Mouse (Mus musculus) neural tube, embryonic 15.5 days (tissue): ENCODE results near the gene Rnf183. TPM values are rescaled to one million over a fixed set of nuclear protein-coding genes. Genes with fewer than 3 reads are reported as not detected.

Experiments
- ATAC-seq: fragments of 200-750 bp; cut with Nextera tagmentation; 2 replicates; pipeline ENCODE4 v1.8.0; 2017; ENCODE audit warnings: mild to moderate bottlenecking, moderate TSS enrichment, moderate library complexity; ENCODE audit not compliant: low FRiP score
- H3K27ac ChIP-seq: fragments of 300-500 bp; sonication (generic); replicated peaks from 2 replicates; pipeline ENCODE4 v1.5.1; 2015; ENCODE audit warnings: mild to moderate bottlenecking, inconsistent platforms
- H3K27me3 ChIP-seq: fragments of 300-500 bp; sonication (generic); replicated peaks from 2 replicates; pipeline ENCODE4 v1.6.1; 2015; ENCODE audit warnings: inconsistent platforms
- H3K36me3 ChIP-seq: fragments of 300-500 bp; sonication (generic); 2 replicates; pipeline ENCODE4 v1.6.1; 2015; ENCODE audit warnings: inconsistent platforms
- H3K4me1 ChIP-seq: fragments of 300-500 bp; sonication (generic); 2 replicates; pipeline ENCODE4 v1.6.1; 2015; ENCODE audit warnings: inconsistent platforms
- H3K4me2 ChIP-seq: fragments of 300-500 bp; sonication (generic); 2 replicates; pipeline ENCODE4 v1.6.1; 2015; ENCODE audit warnings: inconsistent platforms, mild to moderate bottlenecking, moderate library complexity
- H3K4me3 ChIP-seq: fragments of 300-500 bp; sonication (generic); replicated peaks from 2 replicates; pipeline ENCODE4 v1.5.1; 2015; ENCODE audit warnings: mild to moderate bottlenecking, inconsistent platforms
- H3K9ac ChIP-seq: fragments of 300-500 bp; sonication (generic); replicated peaks from 2 replicates; pipeline ENCODE4 v1.6.1; 2015; ENCODE audit warnings: mild to moderate bottlenecking, inconsistent platforms
- H3K9me3 ChIP-seq: fragments of 300-500 bp; sonication (generic); replicated peaks from 2 replicates; pipeline ENCODE4 v1.6.1; 2016; ENCODE audit warnings: inconsistent platforms
- WGBS: fragments of 180-500 bp; shearing (Covaris S2); methylation state at CpG from one replicate; pipeline ENCODE4 v1.1.7; 2015; ENCODE audit warnings: mixed read lengths; 5-methylcytosine and 5-hydroxymethylcytosine counted together
- polyA plus RNA-seq: library from polyadenylated mRNA; unstranded; fragments of >200 nt; fragmentation: Nextera tagmentation; extraction: Ambion mirVana; gene quantifications from 2 replicates; pipeline ENCODE4 v1.2.1, GENCODE M21; 2015

The Rnf183 gene
- polyA plus RNA-seq, 1 experiment from 2014 or later, result 0.17 TPM

DNA sequence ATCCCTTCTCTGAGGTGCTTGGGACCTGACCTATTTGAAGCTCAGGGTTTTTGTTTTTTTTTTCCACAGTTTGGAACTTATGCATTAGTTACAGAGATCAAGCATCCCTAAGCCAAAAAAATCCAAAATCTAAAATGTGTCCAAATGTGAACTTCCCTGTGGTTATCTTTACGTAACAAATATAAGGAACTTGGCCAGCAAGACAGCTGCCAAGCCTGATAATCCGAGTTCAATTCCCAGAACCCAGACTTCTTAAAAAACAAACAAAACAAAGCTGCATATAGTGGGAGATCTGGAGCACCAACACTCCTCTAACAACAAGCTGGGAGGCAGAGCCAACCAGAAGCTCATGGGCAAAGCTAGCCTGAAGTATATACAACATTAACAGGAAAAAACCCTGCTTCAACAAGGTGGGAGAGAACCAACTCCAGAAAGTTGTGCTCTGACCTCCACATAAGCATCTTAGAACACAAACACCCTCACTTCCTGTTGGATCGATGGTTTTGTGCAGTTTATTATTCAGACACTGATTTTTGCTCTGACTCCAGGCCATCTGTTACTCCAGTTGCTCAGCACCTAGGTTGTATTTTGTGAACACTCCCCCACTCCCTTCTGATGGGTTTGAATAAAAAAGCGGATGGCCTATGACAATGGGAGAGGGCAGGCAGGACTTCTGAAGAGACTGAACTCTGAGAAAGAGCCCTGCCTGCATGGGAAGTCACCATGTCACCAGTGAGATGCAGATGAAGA is 37.3 kb downstream of the Rnf183 start:
- 89% methylated on average over 4 of the region's 4 CpGs for WGBS
- Histone ChIP-seq H3K4me1 (no peaks in the 10 kb centered on the region), H3K9me3 (no peaks in the 10 kb centered on the region), H3K4me3 (no peak overlapping the region), H3K27ac (no peak overlapping the region), H3K4me2 (no peak overlapping the region), H3K27me3 (no peaks in the 10 kb centered on the region), H3K36me3 (peaks cover 75% of the 10 kb centered on the region), H3K9ac (no peak overlapping the region)
- no peak for ATAC-seq

DNA sequence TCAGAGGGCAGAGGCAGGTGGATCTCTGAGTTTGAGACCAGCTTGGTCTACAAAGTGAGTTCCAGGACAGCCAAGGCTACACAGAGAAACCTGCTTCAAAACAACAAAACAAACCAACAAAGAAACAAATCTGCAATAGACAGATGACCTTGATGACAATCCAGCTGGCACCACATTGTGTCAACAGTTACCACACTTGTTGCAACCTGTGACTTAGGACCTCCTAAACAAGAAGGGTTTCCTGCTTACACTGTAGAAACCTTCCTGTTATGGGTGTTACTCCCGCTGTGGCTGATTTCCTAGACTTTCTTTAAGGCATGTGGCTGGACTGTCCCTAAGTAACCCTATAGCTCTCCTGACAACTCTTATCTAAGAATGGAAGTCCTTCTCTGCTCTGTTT is 39.2 kb downstream of the Rnf183 start:
- no peak overlapping the region for H3K4me2 ChIP-seq
- no peak overlapping the region for H3K9ac ChIP-seq
- WGBS, result 100% methylated on average over 1 of the region's 1 CpGs
- no peaks in the 10 kb centered on the region for H3K27me3 ChIP-seq
- peaks cover 67% of the 10 kb centered on the region for H3K36me3 ChIP-seq
- H3K4me3 ChIP-seq, result no peak overlapping the region
- ATAC-seq, result no peak
- H3K27ac ChIP-seq, result no peak overlapping the region
- H3K4me1 ChIP-seq, result no peaks in the 10 kb centered on the region
- no peaks in the 10 kb centered on the region for H3K9me3 ChIP-seq

DNA sequence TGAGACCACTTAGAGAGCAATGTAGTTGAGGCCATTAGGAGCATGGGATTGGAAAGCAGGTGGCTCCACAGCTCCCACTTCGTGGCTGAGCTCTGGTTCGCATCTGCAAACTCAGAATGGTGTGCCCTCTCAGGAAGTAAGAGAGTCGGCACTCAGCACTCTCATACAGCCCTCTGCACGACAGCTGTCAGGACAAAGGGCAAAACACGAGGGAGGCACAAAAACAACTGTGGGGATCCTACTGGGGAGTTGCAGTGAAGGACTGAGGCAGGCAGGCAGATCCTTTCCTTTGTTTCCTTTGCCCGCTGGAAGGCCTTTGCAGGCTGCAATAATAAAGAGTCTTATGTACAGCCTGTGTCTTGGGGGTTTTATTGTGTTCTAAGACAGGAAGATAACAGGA is 41.6 kb downstream of the Rnf183 start:
- no peak overlapping the region for H3K4me3 ChIP-seq
- WGBS, result 12% methylated on average over 6 of the region's 6 CpGs
- no peak overlapping the region for H3K9ac ChIP-seq
- peaks cover 65% of the 10 kb centered on the region for H3K36me3 ChIP-seq
- no peaks in the 10 kb centered on the region for H3K4me1 ChIP-seq
- H3K4me2 ChIP-seq, result no peak overlapping the region
- no peak overlapping the region for H3K27ac ChIP-seq
- no peaks in the 10 kb centered on the region for H3K9me3 ChIP-seq
- no peaks in the 10 kb centered on the region for H3K27me3 ChIP-seq
- ATAC-seq, result no peak

DNA sequence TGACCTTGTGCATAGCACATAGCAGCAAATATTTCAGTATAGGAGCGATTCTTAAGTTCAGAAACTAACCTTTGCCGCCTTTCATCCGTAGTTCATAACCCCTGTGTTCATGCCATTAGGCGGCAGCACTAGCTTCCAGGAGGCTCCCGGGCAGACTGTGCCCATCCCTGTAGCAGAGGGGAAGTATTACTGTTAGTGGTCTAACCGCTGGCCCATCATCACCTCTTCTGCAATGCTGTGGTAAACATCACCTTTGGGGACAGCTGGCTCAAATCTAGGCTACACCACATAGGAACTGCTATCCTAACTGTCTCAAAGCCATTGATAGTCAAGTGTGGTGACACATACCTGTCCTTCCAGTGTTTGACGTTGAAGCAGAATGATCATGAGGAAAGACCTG is 43.2 kb downstream of the Rnf183 start:
- Histone ChIP-seq H3K9ac (no peak overlapping the region), H3K4me2 (no peak overlapping the region), H3K36me3 (peaks cover 56% of the 10 kb centered on the region), H3K4me1 (no peaks in the 10 kb centered on the region), H3K4me3 (no peak overlapping the region), H3K27me3 (no peaks in the 10 kb centered on the region), H3K9me3 (no peaks in the 10 kb centered on the region), H3K27ac (no peak overlapping the region)
- ATAC-seq, result no peak
- 90% methylated on average over 7 of the region's 7 CpGs for WGBS

DNA sequence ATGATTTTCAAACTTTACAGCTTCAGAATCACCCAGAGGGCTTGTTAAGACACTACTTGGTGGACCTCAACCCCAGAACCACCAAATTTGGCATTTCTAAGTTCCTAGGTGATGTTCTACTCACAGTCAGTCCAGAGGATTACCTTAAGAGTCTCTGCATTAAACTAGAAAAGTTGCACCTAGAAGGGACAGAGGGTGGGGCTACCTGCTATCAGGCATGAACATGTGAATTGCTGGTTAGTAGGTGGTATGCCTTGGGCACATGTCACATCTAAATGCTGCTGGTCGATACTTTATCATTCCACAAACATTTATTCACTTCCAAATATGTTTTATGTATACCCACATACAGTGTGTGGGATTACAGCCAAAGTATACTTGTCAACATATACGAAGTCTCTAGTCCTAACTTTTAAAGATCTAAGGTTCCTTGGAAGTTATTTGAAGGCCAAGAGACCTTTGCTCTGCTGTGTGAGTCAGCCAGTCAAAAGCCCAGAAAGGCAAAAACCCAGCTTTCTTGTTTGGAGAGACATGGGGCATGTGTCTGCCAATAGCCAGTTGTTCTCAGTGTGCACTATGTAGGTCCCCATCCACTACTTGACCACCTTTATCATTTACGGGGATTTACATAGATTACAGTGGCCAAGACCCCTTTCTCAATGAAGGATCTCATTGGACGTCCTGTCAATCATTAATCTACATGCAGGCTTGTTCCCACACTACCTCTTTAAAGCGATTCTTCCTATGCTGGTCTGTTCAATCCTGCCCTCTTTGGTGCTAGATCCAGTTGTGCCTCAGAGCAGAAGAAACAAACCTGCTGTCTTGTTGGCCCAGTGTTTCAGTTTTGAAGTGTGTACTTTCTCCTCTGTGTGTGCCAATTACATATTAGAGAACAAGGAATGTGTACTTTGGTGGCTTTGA is 45.2 kb downstream of the Rnf183 start:
- Histone ChIP-seq H3K36me3 (peaks cover 44% of the 10 kb centered on the region), H3K4me2 (no peak overlapping the region), H3K27me3 (no peaks in the 10 kb centered on the region), H3K27ac (no peak overlapping the region), H3K4me3 (no peak overlapping the region), H3K9ac (no peak overlapping the region), H3K4me1 (no peaks in the 10 kb centered on the region), H3K9me3 (no peaks in the 10 kb centered on the region)
- 93% methylated on average over 5 of the region's 5 CpGs for whole genome bisulfite sequencing
- ATAC-seq, result no peak

DNA sequence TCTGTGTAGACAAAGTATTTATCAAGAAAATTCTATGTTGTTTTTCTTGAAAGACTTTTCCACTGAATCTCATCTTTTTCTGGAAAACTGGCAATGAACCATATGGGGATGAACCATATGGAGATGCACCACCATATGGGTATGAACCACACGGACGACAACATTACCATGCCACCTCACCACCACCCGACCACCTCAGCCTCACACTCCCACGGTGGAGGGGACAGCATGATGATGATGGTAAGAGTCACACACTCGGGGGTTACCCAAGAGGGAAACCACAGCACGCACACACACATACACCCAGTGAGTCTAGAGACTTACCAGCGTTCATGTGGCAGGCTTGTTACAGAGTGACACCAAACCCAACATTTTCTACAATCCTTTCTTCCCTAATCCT is 49.6 kb downstream of the Rnf183 start:
- 99% methylated on average over 7 of the region's 7 CpGs for WGBS
- Histone ChIP-seq H3K27ac (no peak overlapping the region), H3K4me2 (no peak overlapping the region), H3K27me3 (no peaks in the 10 kb centered on the region), H3K36me3 (peaks cover 26% of the 10 kb centered on the region), H3K4me3 (no peak overlapping the region), H3K9ac (no peak overlapping the region), H3K9me3 (no peaks in the 10 kb centered on the region), H3K4me1 (no peaks in the 10 kb centered on the region)
- ATAC-seq, result no peak

DNA sequence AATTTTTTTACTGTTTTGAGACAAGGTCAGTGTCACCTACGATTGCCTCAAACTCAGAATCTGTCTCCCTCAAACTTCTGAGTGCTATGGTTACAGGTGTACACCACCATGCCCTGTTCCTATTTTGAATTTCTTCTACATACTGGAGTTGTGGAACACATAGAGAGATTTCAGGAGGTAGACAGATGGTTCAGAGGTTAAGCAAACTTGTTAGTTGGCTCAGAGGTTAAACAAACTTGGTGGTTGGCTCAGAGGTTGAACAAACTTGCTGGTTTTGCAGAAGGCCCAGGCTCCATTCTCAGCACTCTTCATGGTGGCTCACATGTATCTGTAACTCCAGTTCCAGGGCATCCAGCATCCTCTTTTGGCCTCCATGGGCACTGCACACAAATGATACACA is 50.9 kb downstream of the Rnf183 start:
- no peak overlapping the region for H3K4me2 ChIP-seq
- no peak overlapping the region for H3K9ac ChIP-seq
- H3K4me1 ChIP-seq, result no peaks in the 10 kb centered on the region
- no peak overlapping the region for H3K27ac ChIP-seq
- no peaks in the 10 kb centered on the region for H3K27me3 ChIP-seq
- peaks cover 15% of the 10 kb centered on the region; the same call in 1 of the 2 replicates for H3K36me3 ChIP-seq
- no peak for ATAC-seq
- H3K4me3 ChIP-seq, result no peak overlapping the region
- H3K9me3 ChIP-seq, result no peaks in the 10 kb centered on the region
- WGBS, result 95% methylated on average over 1 of the region's 1 CpGs

DNA sequence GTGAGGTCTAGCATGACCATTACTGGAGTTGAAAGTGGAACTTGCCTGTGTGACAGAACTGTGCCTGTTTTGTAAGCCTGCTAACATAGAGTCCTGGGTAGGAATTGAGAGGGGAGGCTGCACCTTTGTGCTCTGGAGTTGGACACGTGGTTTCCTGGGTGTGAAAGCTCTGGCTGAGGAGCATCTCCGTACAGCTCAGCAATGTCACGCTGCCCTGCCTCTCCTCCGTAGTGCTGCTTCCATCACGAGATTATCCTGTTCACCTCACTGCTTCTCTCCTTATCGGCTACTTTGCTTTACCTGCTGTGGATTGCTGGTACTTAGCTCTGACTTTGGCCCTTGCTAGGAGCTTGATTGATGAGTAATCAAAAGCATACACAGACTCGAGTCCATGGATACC is 51.3 kb downstream of the Rnf183 start:
- no peak overlapping the region for H3K4me3 ChIP-seq
- no peaks in the 10 kb centered on the region for H3K27me3 ChIP-seq
- H3K36me3 ChIP-seq, result peaks cover 11% of the 10 kb centered on the region; the same call in 1 of the 2 replicates
- ATAC-seq, result no peak
- H3K4me2 ChIP-seq, result no peak overlapping the region
- H3K27ac ChIP-seq, result no peak overlapping the region
- H3K9ac ChIP-seq, result no peak overlapping the region
- WGBS, result 85% methylated on average over 7 of the region's 7 CpGs
- no peaks in the 10 kb centered on the region for H3K4me1 ChIP-seq
- no peaks in the 10 kb centered on the region for H3K9me3 ChIP-seq

DNA sequence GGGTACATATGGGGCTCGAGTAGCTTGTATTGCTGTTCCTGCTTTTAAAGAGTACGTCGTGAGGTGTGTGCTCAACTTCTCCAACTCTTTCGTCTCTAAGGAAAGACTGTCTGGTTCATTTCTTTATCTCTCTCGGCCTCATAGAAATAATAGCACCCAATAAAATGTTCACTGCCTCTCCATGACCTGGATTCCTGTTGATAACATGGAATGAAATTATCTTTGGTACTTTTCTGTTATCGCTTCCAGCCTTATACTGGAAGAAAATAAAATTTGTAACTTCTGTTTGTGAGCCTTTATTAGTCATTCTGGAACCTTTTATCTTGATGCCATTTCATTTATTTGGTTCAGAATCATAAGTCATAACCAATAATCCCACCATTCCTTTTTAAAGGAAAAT is 51.8 kb downstream of the Rnf183 start:
- Histone ChIP-seq H3K4me1 (no peaks in the 10 kb centered on the region), H3K4me2 (no peak overlapping the region), H3K27ac (no peak overlapping the region), H3K9me3 (no peaks in the 10 kb centered on the region), H3K27me3 (no peaks in the 10 kb centered on the region), H3K4me3 (no peak overlapping the region), H3K9ac (no peak overlapping the region), H3K36me3 (peaks cover 7% of the 10 kb centered on the region; the same call in 1 of the 2 replicates)
- WGBS, result 95% methylated on average over 6 of the region's 6 CpGs
- no peak for ATAC-seq

DNA sequence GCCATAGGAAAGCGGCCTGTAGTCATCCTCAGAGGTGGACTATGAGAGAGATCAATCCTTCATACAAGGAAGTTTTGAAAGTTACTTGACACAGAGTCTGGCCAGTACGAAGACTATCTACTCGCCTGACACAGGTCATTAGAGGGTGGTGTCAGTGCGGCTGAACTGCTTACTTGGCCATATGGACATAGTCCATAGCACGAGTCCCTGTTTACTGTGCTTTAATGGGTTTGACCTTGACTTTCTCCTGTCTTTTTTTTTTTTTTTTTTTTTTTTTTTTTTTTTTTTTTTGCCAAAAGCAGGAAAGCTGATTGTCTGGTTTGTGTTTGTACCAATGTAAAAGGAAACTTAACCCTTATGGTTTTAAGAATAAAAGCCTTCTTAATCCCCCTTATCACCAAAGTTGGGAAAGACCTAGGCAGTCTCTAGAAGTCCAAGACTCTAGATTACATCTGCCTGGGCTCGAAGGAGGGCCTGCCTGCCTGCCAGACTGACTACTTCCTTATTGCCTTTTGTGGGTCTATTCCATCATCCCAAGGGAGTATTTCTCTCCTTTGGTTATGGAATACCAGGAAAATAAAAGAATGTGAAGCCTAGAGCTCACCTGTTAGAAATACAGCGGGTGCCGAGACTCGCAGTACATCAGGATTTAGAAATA is 55.2 kb downstream of the Rnf183 start:
- no peak overlapping the region for H3K4me3 ChIP-seq
- 88% methylated on average over 9 of the region's 9 CpGs for WGBS

More for the DNA sequence above, 55.2 kb downstream of the Rnf183 start:
- no peak for ATAC-seq
- no peak overlapping the region for H3K9ac ChIP-seq
- no peaks in the 10 kb centered on the region for H3K36me3 ChIP-seq
- H3K27ac ChIP-seq, result no peak overlapping the region
- H3K4me1 ChIP-seq, result no peaks in the 10 kb centered on the region
- no peaks in the 10 kb centered on the region for H3K9me3 ChIP-seq
- no peak overlapping the region for H3K4me2 ChIP-seq
- no peaks in the 10 kb centered on the region for H3K27me3 ChIP-seq
